Mouse (Mus musculus): ENCODE data around the gene Dazap2. TPM values are rescaled to one million over a fixed set of nuclear protein-coding genes. Genes with fewer than 3 reads are reported as not detected.

Gene Dazap2
- total and polyA plus RNA-seq, 3 experiments, result 100 to 341 (median 233) TPM

DNA sequence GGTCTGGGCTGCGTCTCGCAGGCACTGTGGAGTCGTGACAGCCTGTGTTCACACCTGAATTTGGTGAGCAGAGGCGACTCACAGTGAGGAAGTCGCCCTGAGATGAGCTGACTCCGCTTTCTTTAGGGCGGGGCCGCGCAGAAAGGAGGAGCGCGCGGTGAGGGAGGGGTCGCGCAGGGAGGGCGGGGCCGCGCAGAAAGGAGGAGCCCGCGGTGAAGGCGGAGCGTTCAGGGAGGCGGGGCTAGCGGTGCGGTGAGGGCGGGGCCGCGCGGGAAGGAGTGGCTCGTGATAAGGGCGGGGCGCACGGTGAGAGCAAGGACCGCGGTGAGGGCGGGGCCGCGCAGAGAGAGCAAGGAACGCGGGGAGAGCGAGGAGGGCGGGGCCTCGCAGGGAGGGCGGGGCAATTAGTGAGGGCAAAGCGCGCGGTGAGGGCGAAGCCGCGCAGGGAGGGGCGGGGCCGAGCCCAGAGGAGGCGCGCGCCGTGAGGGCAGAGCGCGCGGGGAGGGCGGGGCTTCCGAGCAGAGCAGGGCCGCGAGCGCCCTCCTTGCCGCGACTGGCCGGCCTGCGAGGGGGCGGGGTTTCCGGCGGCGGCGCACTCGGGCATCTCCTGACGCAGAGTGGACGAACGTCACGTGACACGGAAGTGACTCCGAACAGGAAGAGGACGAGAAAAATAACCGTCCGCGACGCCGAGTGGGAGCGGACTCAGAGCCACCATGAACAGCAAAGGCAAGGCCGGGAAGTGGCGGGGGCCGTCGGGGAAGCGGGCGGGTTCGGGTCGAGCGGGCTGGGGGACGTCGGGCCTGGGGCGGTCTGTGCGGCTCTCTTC is at the start of gene Dazap2 (continued):
- TF ChIP-seq GABPA (IDR thresholded peaks at IDR 0.05; ENCODE audit: low read depth, low read length) (0 out of 2 replicates have a peak, but pooled peaks have one; percentile 48), MAX (IDR thresholded peaks at IDR 0.05; ENCODE audit: low read length) (peak; percentile 93), E2F4 (IDR thresholded peaks at IDR 0.05; ENCODE audit: borderline replicate concordance, low read depth, low read length) (peak; percentile 63; the same call in 1 of the 2 replicates), TCF12 (IDR thresholded peaks at IDR 0.05; ENCODE audit: low read depth, low read length) (no peak; the same call in 1 of the 2 replicates), NRF1 (IDR thresholded peaks at IDR 0.05; ENCODE audit: insufficient read depth, low read depth, low read length, poor library complexity, severe bottlenecking) (peak; percentile 68)

DNA sequence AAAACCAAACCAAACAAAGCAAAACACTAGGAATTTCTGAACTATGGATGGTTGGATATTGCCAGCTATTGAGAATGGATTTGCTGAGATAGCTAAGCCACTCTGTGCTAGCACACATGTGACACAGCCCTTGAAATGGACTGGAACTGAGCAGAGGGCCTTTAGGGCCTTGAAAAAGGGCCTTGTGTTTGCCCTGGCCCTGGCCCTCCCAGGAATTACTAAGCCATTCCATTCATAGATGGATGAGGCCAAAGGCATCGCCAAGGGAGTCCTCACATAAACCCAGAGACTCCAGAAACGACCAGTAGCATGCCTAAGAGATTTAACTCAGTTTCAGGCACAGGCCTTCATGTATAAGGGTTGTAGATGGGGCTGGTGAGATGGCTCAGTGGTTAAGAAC is 48.6 kb upstream of the Dazap2 start:
- no peaks in the 10 kb centered on the region for H3K4me1 ChIP-seq (ENCODE audit: control insufficient read depth in 1 of 2, insufficient read depth in 2 of 2, low read length in 2 of 2)

DNA sequence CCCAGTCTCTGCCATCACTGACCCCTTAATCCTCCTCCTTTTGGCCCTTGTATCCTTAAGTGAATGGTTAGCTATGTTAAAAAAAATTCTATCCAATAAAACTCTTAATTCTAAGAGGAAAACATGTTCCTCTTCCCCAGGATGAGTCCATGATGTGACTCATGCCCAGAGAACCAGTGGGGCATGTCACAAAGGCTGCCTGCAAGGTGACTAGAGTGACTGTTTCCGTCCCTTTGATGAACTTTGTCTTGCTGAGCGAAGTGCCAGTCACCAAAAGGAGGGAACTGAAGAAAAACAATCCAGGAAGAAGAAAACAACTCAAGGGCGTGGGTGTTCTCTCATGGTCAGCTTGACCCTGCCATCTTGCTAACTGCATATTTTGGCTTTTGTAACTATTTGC is 45.9 kb upstream of the Dazap2 start:
- no peaks in the 10 kb centered on the region for H3K4me1 ChIP-seq (ENCODE audit: control insufficient read depth in 1 of 2, insufficient read depth in 2 of 2, low read length in 2 of 2)
- no peaks in the 10 kb centered on the region for H3K9me3 ChIP-seq (replicated peaks; ENCODE audit: insufficient read depth, low read length)
- DNase-seq (ENCODE audit: low read depth, low spot score), result no peak
- no peak overlapping the region for H3K4me3 ChIP-seq (ENCODE audit: control insufficient read depth in 1 of 2, insufficient read depth in 1 of 2, low read depth in 2 of 2, low read length in 2 of 2)
- TF ChIP-seq SIN3A (IDR thresholded peaks at IDR 0.05; ENCODE audit: low read length) (no peak), ZC3H11A (IDR thresholded peaks at IDR 0.05; ENCODE audit: low read depth, low read length) (no peak), ZKSCAN1 (IDR thresholded peaks at IDR 0.05; ENCODE audit: low read depth, low read length) (no peak), ELF1 (IDR thresholded peaks at IDR 0.05; ENCODE audit: low read depth, low read length) (no peak), TAL1 (IDR thresholded peaks at IDR 0.05; ENCODE audit: low read length) (no peak), UBTF (IDR thresholded peaks at IDR 0.05; ENCODE audit: borderline replicate concordance, insufficient read depth, low read depth, low read length) (no peak), POLR2A (IDR thresholded peaks at IDR 0.05; ENCODE audit: control insufficient read depth in 1 of 2, insufficient read depth in 1 of 2, low read depth in 1 of 2, low read length in 2 of 2, poor library complexity in 1 of 2) (no peak), NRF1 (IDR thresholded peaks at IDR 0.05; ENCODE audit: insufficient read depth, low read depth, low read length, poor library complexity, severe bottlenecking) (no peak), ZMIZ1 (IDR thresholded peaks at IDR 0.05; ENCODE audit: low read depth, low read length) (no peak), USF1 (IDR thresholded peaks at IDR 0.05; ENCODE audit: low read depth, low read length) (no peak), MYB (IDR thresholded peaks at IDR 0.05; ENCODE audit: low read depth, low read length) (no peak), GATA1 (IDR thresholded peaks at IDR 0.05; ENCODE audit: low read depth, low read length) (no peak), MAZ (IDR thresholded peaks at IDR 0.05; ENCODE audit: low read depth, low read length) (no peak), RCOR1 (IDR thresholded peaks at IDR 0.05; ENCODE audit: low read depth, low read length) (no peak), SMC3 (IDR thresholded peaks at IDR 0.05; ENCODE audit: low read depth, low read length) (no peak), MEF2A (IDR thresholded peaks at IDR 0.05; ENCODE audit: extremely low read depth, insufficient replicate concordance, low read depth, low read length, poor library complexity, severe bottlenecking) (no peak)
- H3K27me3 ChIP-seq (ENCODE audit: control insufficient read depth in 1 of 2, insufficient read depth in 2 of 2, low read length in 2 of 2), result peaks cover 8 to 9% of the 10 kb centered on the region in 2 experiments
- no peak overlapping the region for H3K9ac ChIP-seq (ENCODE audit: control insufficient read depth, low read depth, low read length, poor library complexity, severe bottlenecking)
- H3K79me2 ChIP-seq (ENCODE audit: control insufficient read depth, insufficient read depth, low read length, poor library complexity), result no peaks in the 10 kb centered on the region
- H3K36me3 ChIP-seq (ENCODE audit: control insufficient read depth in 1 of 2, insufficient read depth in 2 of 2, low read length in 2 of 2), result no peaks in the 10 kb centered on the region
- H3K27ac ChIP-seq (ENCODE audit: control insufficient read depth, low read depth, low read length), result no peak overlapping the region

More for the DNA sequence above, 48.6 kb upstream of the Dazap2 start:
- H3K79me2 ChIP-seq (ENCODE audit: control insufficient read depth, insufficient read depth, low read length, poor library complexity), result no peaks in the 10 kb centered on the region
- no peak overlapping the region for H3K4me3 ChIP-seq (ENCODE audit: control insufficient read depth in 1 of 2, insufficient read depth in 1 of 2, low read depth in 2 of 2, low read length in 2 of 2)
- no peak for DNase-seq (ENCODE audit: low read depth, low spot score)
- H3K36me3 ChIP-seq (ENCODE audit: control insufficient read depth in 1 of 2, insufficient read depth in 2 of 2, low read length in 2 of 2), result no peaks in the 10 kb centered on the region
- H3K27me3 ChIP-seq (ENCODE audit: control insufficient read depth in 1 of 2, insufficient read depth in 2 of 2, low read length in 2 of 2), result peaks cover 8 to 9% of the 10 kb centered on the region in 2 experiments
- no peaks in the 10 kb centered on the region for H3K9me3 ChIP-seq (replicated peaks; ENCODE audit: insufficient read depth, low read length)
- TF ChIP-seq E2F4 (IDR thresholded peaks at IDR 0.05; ENCODE audit: borderline replicate concordance, low read depth, low read length) (no peak), MAZ (IDR thresholded peaks at IDR 0.05; ENCODE audit: low read depth, low read length) (no peak), EP300 (IDR thresholded peaks at IDR 0.05; ENCODE audit: low read depth in 1 of 2, low read length in 2 of 2) (no peak), NELFE (IDR thresholded peaks at IDR 0.05; ENCODE audit: low read depth, low read length) (no peak), RCOR1 (IDR thresholded peaks at IDR 0.05; ENCODE audit: low read depth, low read length) (no peak), ZC3H11A (IDR thresholded peaks at IDR 0.05; ENCODE audit: low read depth, low read length) (no peak), UBTF (IDR thresholded peaks at IDR 0.05; ENCODE audit: borderline replicate concordance, insufficient read depth, low read depth, low read length) (no peak), ELF1 (IDR thresholded peaks at IDR 0.05; ENCODE audit: low read depth, low read length) (no peak), JUND (IDR thresholded peaks at IDR 0.05; ENCODE audit: low read depth, low read length) (no peak), ZKSCAN1 (IDR thresholded peaks at IDR 0.05; ENCODE audit: low read depth, low read length) (no peak), POLR2AphosphoS2 (IDR thresholded peaks at IDR 0.05; ENCODE audit: low read length) (no peak)
- no peak overlapping the region for H3K9ac ChIP-seq (ENCODE audit: control insufficient read depth, low read depth, low read length, poor library complexity, severe bottlenecking)
- no peak overlapping the region for H3K27ac ChIP-seq (ENCODE audit: control insufficient read depth, low read depth, low read length)

Data from MEL (cell line).